Mouse (Mus musculus): ENCODE results near the gene B230118H07Rik. TPM values are rescaled to one million over a fixed set of nuclear protein-coding genes. Genes with fewer than 3 reads are reported as not detected.

The B230118H07Rik gene
- polyA plus RNA-seq, 1 experiment from 2014 or later: 12.6 TPM

- WGBS (ENCODE audit: insufficient replicate concordance): 38% methylated on average over 8 of the region's 8 CpGs
- H3K4me2 ChIP-seq (ENCODE audit: low read depth, low read length): no peak overlapping the region
- no peak overlapping the region for H3K27ac ChIP-seq (ENCODE audit: low read length)
- H3K36me3 ChIP-seq (ENCODE audit: control insufficient read depth, insufficient read depth): no peaks in the 10 kb centered on the region
- no peaks in the 10 kb centered on the region for H3K9me3 ChIP-seq (replicated peaks; ENCODE audit: control insufficient read depth, low read length)
- H3K27me3 ChIP-seq (ENCODE audit: control insufficient read depth, insufficient read depth, low read depth, low read length): no peaks in the 10 kb centered on the region
- no peak for ATAC-seq (ENCODE audit: low read depth)
- H3K4me3 ChIP-seq (ENCODE audit: low read depth, low read length): no peak overlapping the region
- no peaks in the 10 kb centered on the region for H3K4me1 ChIP-seq (ENCODE audit: control insufficient read depth, low read depth, low read length)
- H3K9ac ChIP-seq (ENCODE audit: low read depth, low read length): no peak overlapping the region
Observed at GRCm38 (mm10) chr2:101600703-101601102, 48.6 kb downstream of the B230118H07Rik start.

DNA sequence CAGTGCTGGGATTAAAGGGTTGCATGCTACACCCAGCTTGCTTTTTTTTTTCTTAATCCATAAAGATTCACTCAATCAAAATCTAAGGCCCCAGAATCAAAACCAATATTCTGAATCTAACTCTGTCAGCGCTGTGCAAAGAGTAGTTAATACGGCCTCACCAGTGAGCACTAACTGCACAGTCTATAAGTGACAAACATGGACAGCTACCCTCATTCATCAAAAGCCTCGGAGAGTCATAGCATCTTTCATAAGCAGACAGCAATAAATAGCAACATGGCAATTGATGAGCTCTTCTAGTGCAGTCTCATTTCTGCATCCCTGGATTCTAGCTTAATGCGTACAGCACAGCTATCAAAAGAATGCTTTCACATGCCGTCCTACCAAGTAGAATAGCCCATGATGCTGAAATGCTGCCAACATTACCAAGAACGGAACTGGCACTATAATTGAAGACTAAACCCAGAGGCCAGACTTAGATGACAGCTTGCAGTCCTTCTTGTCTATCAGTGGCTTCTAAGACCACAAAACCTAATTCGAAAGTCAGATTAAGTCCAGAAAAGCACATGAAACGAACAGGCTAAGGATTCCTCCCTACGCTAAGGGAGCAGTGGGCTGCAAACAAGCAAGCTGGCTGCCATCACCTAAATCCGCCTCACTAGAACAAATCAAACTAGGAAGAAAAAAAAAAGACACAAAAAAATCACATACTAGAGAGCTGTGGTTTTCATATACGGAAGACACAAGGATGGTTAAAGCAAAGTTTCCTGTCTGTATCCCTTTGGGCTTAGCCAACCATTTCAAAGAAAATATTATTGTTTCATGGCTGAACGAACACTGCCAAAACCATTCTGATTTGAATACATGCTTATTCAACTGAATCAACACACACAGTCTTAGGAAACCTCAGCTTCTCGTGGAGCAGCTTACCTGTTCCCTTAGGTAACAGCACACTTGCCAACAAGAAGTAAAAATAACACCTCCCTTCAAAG lies 50.8 kb downstream of the B230118H07Rik start:
- H3K4me1 ChIP-seq (ENCODE audit: control insufficient read depth, low read depth, low read length): no peaks in the 10 kb centered on the region
- no peaks in the 10 kb centered on the region for H3K27me3 ChIP-seq (ENCODE audit: control insufficient read depth, insufficient read depth, low read depth, low read length)
- no peaks in the 10 kb centered on the region for H3K9me3 ChIP-seq (replicated peaks; ENCODE audit: control insufficient read depth, low read length)
- H3K9ac ChIP-seq (ENCODE audit: low read depth, low read length): no peak overlapping the region
- no peak overlapping the region for H3K4me2 ChIP-seq (ENCODE audit: low read depth, low read length)
- no peak for ATAC-seq (ENCODE audit: low read depth)
- WGBS (ENCODE audit: insufficient replicate concordance): 65% methylated on average over 13 of the region's 13 CpGs
- H3K36me3 ChIP-seq (ENCODE audit: control insufficient read depth, insufficient read depth): no peaks in the 10 kb centered on the region
- no peak overlapping the region for H3K4me3 ChIP-seq (ENCODE audit: low read depth, low read length)
- H3K27ac ChIP-seq (ENCODE audit: low read length): no peak overlapping the region

DNA sequence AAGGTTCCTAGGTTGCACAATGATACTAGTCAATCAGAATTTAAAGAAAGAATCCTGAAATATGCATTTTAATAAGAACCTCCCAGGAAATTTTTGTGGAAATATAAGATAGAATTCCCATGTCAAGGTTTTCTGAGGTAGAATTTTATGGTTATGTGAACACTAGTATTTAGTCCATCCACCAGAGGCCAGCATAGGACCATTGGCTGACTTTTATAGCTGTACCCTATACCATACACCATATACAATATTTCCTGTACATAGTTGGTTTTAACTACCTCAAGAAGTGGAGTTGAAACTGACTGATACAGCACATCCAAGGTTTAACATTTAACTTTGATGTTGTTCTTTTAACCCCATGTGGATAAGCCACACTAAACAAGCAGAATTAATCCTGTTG lies 52.1 kb downstream of the B230118H07Rik start:
- Histone ChIP-seq H3K4me2 (ENCODE audit: low read depth, low read length) (no peak overlapping the region), H3K4me3 (ENCODE audit: low read depth, low read length) (no peak overlapping the region), H3K9ac (ENCODE audit: low read depth, low read length) (no peak overlapping the region), H3K9me3 (replicated peaks; ENCODE audit: control insufficient read depth, low read length) (no peaks in the 10 kb centered on the region), H3K27ac (ENCODE audit: low read length) (no peak overlapping the region), H3K27me3 (ENCODE audit: control insufficient read depth, insufficient read depth, low read depth, low read length) (no peaks in the 10 kb centered on the region), H3K4me1 (ENCODE audit: control insufficient read depth, low read depth, low read length) (no peaks in the 10 kb centered on the region), H3K36me3 (ENCODE audit: control insufficient read depth, insufficient read depth) (no peaks in the 10 kb centered on the region)
- ATAC-seq (ENCODE audit: low read depth): no peak

- no peak for ATAC-seq (ENCODE audit: low read depth)
- Histone ChIP-seq H3K9me3 (replicated peaks; ENCODE audit: control insufficient read depth, low read length) (no peaks in the 10 kb centered on the region), H3K4me1 (ENCODE audit: control insufficient read depth, low read depth, low read length) (no peaks in the 10 kb centered on the region), H3K27me3 (ENCODE audit: control insufficient read depth, insufficient read depth, low read depth, low read length) (no peaks in the 10 kb centered on the region), H3K27ac (ENCODE audit: low read length) (no peak overlapping the region), H3K9ac (ENCODE audit: low read depth, low read length) (no peak overlapping the region), H3K4me3 (ENCODE audit: low read depth, low read length) (no peak overlapping the region), H3K4me2 (ENCODE audit: low read depth, low read length) (no peak overlapping the region), H3K36me3 (ENCODE audit: control insufficient read depth, insufficient read depth) (no peaks in the 10 kb centered on the region)
- WGBS (ENCODE audit: insufficient replicate concordance): 56% methylated on average over 5 of the region's 5 CpGs
Observed at GRCm38 (mm10) chr2:101594681-101595080, 54.7 kb downstream of the B230118H07Rik start.

DNA sequence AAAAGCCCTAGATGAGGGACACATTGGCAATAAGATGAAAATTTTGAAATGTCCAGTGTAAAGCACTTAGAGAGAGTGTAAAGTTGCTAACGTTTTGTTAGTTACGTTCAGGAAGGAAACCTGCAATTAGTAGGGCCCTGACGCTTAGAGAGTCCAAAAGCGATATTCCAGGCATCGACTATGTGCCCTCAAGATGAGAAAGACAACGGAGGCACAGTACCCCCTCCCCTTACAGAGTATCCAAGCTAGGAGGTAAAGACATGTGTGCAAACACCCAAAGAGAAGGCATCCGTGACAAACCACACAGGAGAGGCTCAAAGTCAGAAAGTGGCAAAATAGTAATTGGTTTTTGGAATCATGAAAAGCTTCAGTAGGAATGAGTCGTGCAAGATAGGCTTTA lies 56.4 kb downstream of the B230118H07Rik start:
- Histone ChIP-seq H3K4me1 (ENCODE audit: control insufficient read depth, low read depth, low read length) (no peaks in the 10 kb centered on the region), H3K4me3 (ENCODE audit: low read depth, low read length) (no peak overlapping the region), H3K9ac (ENCODE audit: low read depth, low read length) (no peak overlapping the region), H3K36me3 (ENCODE audit: control insufficient read depth, insufficient read depth) (no peaks in the 10 kb centered on the region), H3K27ac (ENCODE audit: low read length) (no peak overlapping the region), H3K4me2 (ENCODE audit: low read depth, low read length) (no peak overlapping the region), H3K9me3 (replicated peaks; ENCODE audit: control insufficient read depth, low read length) (no peaks in the 10 kb centered on the region), H3K27me3 (ENCODE audit: control insufficient read depth, insufficient read depth, low read depth, low read length) (no peaks in the 10 kb centered on the region)
- no peak for ATAC-seq (ENCODE audit: low read depth)
- WGBS (ENCODE audit: insufficient replicate concordance): 61% methylated on average over 8 of the region's 8 CpGs

DNA sequence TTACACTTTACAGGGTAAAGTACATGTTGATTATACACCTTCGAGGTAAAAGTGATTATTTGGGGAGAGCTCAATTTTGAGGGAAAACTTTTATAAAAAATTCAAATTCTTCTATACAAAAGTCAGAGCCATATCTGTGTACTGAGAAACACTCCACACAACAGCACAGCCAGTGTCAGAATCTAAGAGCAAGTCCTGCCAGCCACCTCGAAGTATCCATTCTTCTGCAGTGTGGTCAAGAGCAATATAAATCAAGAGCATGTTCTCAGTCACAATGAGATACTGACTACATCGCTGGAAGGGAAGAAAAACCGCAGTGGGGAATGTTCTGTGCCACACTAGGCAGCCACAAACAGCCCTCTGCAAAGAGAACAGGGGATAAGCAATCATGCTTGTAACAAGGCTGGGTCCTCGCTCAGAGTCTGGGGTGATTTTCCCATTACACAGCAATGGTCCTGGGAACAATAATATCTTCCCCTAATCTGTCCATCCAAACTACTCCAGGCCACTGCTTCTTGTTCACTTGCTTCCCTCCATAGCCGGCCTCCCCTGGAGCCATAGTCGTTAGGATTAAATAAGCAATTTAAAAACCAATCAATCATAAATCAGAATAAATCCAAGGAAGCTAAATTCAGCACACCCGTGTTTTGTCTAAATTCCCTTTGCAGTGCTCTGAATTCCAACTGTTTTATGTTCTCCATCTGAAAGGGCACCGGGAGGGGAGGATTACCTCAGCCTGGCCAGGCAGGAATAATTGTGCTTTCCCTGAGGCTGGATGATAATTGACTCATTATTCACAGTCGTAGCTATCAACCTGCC lies 57.1 kb downstream of the B230118H07Rik start:
- Histone ChIP-seq H3K9me3 (replicated peaks; ENCODE audit: control insufficient read depth, low read length) (no peaks in the 10 kb centered on the region), H3K4me2 (ENCODE audit: low read depth, low read length) (no peak overlapping the region), H3K4me1 (ENCODE audit: control insufficient read depth, low read depth, low read length) (no peaks in the 10 kb centered on the region), H3K4me3 (ENCODE audit: low read depth, low read length) (no peak overlapping the region), H3K9ac (ENCODE audit: low read depth, low read length) (no peak overlapping the region), H3K27me3 (ENCODE audit: control insufficient read depth, insufficient read depth, low read depth, low read length) (no peaks in the 10 kb centered on the region), H3K27ac (ENCODE audit: low read length) (no peak overlapping the region), H3K36me3 (ENCODE audit: control insufficient read depth, insufficient read depth) (no peaks in the 10 kb centered on the region)
- no peak for ATAC-seq (ENCODE audit: low read depth)
- 47% methylated on average over 10 of the region's 10 CpGs for WGBS (ENCODE audit: insufficient replicate concordance)

GRCm38 (mm10) chr2:101591356-101591755 lies 58.0 kb downstream of the B230118H07Rik start:
- Histone ChIP-seq H3K27ac (ENCODE audit: low read length) (no peak overlapping the region), H3K4me3 (ENCODE audit: low read depth, low read length) (no peak overlapping the region), H3K9me3 (replicated peaks; ENCODE audit: control insufficient read depth, low read length) (no peaks in the 10 kb centered on the region), H3K27me3 (ENCODE audit: control insufficient read depth, insufficient read depth, low read depth, low read length) (no peaks in the 10 kb centered on the region), H3K4me2 (ENCODE audit: low read depth, low read length) (no peak overlapping the region), H3K9ac (ENCODE audit: low read depth, low read length) (no peak overlapping the region), H3K36me3 (ENCODE audit: control insufficient read depth, insufficient read depth) (no peaks in the 10 kb centered on the region), H3K4me1 (ENCODE audit: control insufficient read depth, low read depth, low read length) (no peaks in the 10 kb centered on the region)
- WGBS (ENCODE audit: insufficient replicate concordance): 58% methylated on average over 8 of the region's 8 CpGs
- ATAC-seq (ENCODE audit: low read depth): no peak

- no peaks in the 10 kb centered on the region for H3K36me3 ChIP-seq (ENCODE audit: control insufficient read depth, insufficient read depth)
- H3K4me2 ChIP-seq (ENCODE audit: low read depth, low read length): no peak overlapping the region
- H3K9me3 ChIP-seq (replicated peaks; ENCODE audit: control insufficient read depth, low read length): no peaks in the 10 kb centered on the region
- no peaks in the 10 kb centered on the region for H3K4me1 ChIP-seq (ENCODE audit: control insufficient read depth, low read depth, low read length)
- no peak overlapping the region for H3K4me3 ChIP-seq (ENCODE audit: low read depth, low read length)
- no peaks in the 10 kb centered on the region for H3K27me3 ChIP-seq (ENCODE audit: control insufficient read depth, insufficient read depth, low read depth, low read length)
- H3K27ac ChIP-seq (ENCODE audit: low read length): no peak overlapping the region
- 57% methylated on average over 3 of the region's 3 CpGs for WGBS (ENCODE audit: insufficient replicate concordance)
- ATAC-seq (ENCODE audit: low read depth): no peak
- H3K9ac ChIP-seq (ENCODE audit: low read depth, low read length): no peak overlapping the region
Observed at GRCm38 (mm10) chr2:101581418-101581817, 67.9 kb downstream of the B230118H07Rik start.

GRCm38 (mm10) chr2:101580977-101581376 lies 68.4 kb downstream of the B230118H07Rik start:
- Histone ChIP-seq H3K9ac (ENCODE audit: low read depth, low read length) (no peak overlapping the region), H3K4me1 (ENCODE audit: control insufficient read depth, low read depth, low read length) (no peaks in the 10 kb centered on the region), H3K27me3 (ENCODE audit: control insufficient read depth, insufficient read depth, low read depth, low read length) (no peaks in the 10 kb centered on the region), H3K27ac (ENCODE audit: low read length) (no peak overlapping the region), H3K36me3 (ENCODE audit: control insufficient read depth, insufficient read depth) (no peaks in the 10 kb centered on the region), H3K4me3 (ENCODE audit: low read depth, low read length) (no peak overlapping the region), H3K9me3 (replicated peaks; ENCODE audit: control insufficient read depth, low read length) (no peaks in the 10 kb centered on the region), H3K4me2 (ENCODE audit: low read depth, low read length) (no peak overlapping the region)
- ATAC-seq (ENCODE audit: low read depth): no peak
- WGBS (ENCODE audit: insufficient replicate concordance): 38% methylated on average over 3 of the region's 3 CpGs
